Mouse (Mus musculus): ENCODE results near the gene Rhbdd3. TPM values are rescaled to one million over a fixed set of nuclear protein-coding genes. Genes with fewer than 3 reads are reported as not detected.

The Rhbdd3 gene
- 41.9 and 51.4 TPM in 2 replicates for polyA plus RNA-seq (2012; rRNA removed)

- TF ChIP-seq CTCF (IDR thresholded peaks at IDR 0.05; ENCODE audit: borderline replicate concordance, extremely low read depth, insufficient read depth, insufficient read length) (no peak), POLR2A (IDR thresholded peaks at IDR 0.05; ENCODE audit: borderline replicate concordance, extremely low read depth, insufficient read depth, insufficient read length, poor library complexity, severe bottlenecking) (peak; percentile 74; the same call in 1 of the 2 replicates)
- DNase-seq (ENCODE audit: low read depth), result peak; percentile 98
Measured at GRCm38 (mm10) chr11:5098736-5099542, at the start of gene Rhbdd3, which contains the start of gene Ewsr1. Rhbdd3 (plus strand) TSS chr11:5098926. Ewsr1 (minus strand) TSS chr11:5099266.

- no peak for DNase-seq (ENCODE audit: low read depth)
- TF ChIP-seq POLR2A (IDR thresholded peaks at IDR 0.05; ENCODE audit: borderline replicate concordance, extremely low read depth, insufficient read depth, insufficient read length, poor library complexity, severe bottlenecking), result no peak
- no peak for TF ChIP-seq CTCF (IDR thresholded peaks at IDR 0.05; ENCODE audit: borderline replicate concordance, extremely low read depth, insufficient read depth, insufficient read length)
Measured at GRCm38 (mm10) chr11:5051629-5052028, 47.1 kb upstream of the Rhbdd3 start.

- DNase-seq (ENCODE audit: low read depth), result no peak
- no peak for TF ChIP-seq POLR2A (IDR thresholded peaks at IDR 0.05; ENCODE audit: borderline replicate concordance, extremely low read depth, insufficient read depth, insufficient read length, poor library complexity, severe bottlenecking)
- no peak for TF ChIP-seq CTCF (IDR thresholded peaks at IDR 0.05; ENCODE audit: borderline replicate concordance, extremely low read depth, insufficient read depth, insufficient read length)
Measured at GRCm38 (mm10) chr11:5052200-5052854, 46.4 kb upstream of the Rhbdd3 start.

DNA sequence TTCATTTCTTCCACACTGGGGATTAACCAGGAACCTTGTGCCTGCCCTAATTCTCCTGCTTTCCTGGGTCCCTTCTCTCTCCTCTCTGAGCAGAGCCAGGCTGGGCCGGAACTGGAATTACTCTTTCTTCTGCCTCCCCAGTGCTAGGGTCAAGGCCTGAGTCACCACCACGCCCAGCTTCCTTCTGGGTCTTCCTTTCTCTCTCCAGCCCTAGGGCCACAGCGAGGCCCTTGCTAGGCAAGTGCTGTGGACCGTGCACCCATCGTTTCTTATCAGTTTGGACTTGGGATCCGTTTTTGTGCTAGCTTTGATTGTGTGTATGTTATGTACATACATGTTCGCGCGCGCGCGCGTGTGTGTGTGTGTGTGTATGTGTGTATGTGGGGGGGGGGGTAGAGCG is 44.6 kb upstream of the Rhbdd3 start:
- no peak for DNase-seq (ENCODE audit: low read depth)
- TF ChIP-seq POLR2A (IDR thresholded peaks at IDR 0.05; ENCODE audit: borderline replicate concordance, extremely low read depth, insufficient read depth, insufficient read length, poor library complexity, severe bottlenecking) (no peak), CTCF (IDR thresholded peaks at IDR 0.05; ENCODE audit: borderline replicate concordance, extremely low read depth, insufficient read depth, insufficient read length) (no peak)

DNA sequence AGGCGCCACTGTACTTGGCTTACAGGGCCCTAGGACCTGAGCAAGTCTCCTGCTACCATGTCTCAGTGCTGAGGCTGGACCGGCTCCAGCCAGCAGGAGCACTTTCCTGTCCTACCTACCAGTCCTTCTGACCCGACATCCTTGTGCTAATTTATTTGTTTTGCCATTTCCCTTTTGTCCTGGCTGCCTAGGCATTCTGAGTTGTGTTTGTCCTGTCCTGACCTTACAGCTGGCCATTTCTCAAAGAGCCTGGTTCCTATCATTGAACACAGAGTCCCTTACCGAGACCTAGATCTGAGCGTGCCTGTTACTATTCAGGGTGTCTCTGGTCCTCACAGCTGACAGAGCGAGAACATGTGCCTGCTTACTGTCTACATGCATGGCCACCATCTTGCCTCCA is 43.9 kb upstream of the Rhbdd3 start:
- TF ChIP-seq POLR2A (IDR thresholded peaks at IDR 0.05; ENCODE audit: borderline replicate concordance, extremely low read depth, insufficient read depth, insufficient read length, poor library complexity, severe bottlenecking), result no peak
- no peak for DNase-seq (ENCODE audit: low read depth)

GRCm38 (mm10) chr11:5055945-5056938 is 42.5 kb upstream of the Rhbdd3 start:
- DNase-seq (ENCODE audit: low read depth), result peak; percentile 49
- TF ChIP-seq POLR2A (IDR thresholded peaks at IDR 0.05; ENCODE audit: borderline replicate concordance, extremely low read depth, insufficient read depth, insufficient read length, poor library complexity, severe bottlenecking) (no peak), CTCF (IDR thresholded peaks at IDR 0.05; ENCODE audit: borderline replicate concordance, extremely low read depth, insufficient read depth, insufficient read length) (no peak)

- no peak for TF ChIP-seq POLR2A (IDR thresholded peaks at IDR 0.05; ENCODE audit: borderline replicate concordance, extremely low read depth, insufficient read depth, insufficient read length, poor library complexity, severe bottlenecking)
- TF ChIP-seq CTCF (IDR thresholded peaks at IDR 0.05; ENCODE audit: borderline replicate concordance, extremely low read depth, insufficient read depth, insufficient read length), result no peak
- DNase-seq (ENCODE audit: low read depth), result no peak
Measured at GRCm38 (mm10) chr11:5057064-5057463, 41.7 kb upstream of the Rhbdd3 start.

DNA sequence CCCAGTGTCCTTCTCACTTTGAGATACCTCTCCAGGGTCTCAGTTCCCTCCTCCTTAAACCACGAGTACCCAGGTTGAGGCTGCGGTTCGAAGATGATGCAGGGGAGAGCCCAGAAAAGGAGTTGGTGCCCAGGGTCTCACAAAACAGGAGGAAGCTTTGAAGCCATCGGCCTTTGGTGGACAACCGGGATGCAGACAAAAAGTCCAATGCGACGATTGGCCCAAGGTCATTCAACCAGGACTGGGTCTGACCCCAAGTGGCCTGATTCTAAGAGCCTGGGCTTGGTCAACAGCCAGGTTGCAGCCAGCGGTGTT is 41.2 kb upstream of the Rhbdd3 start:
- DNase-seq (ENCODE audit: low read depth), result no peak
- no peak for TF ChIP-seq POLR2A (IDR thresholded peaks at IDR 0.05; ENCODE audit: borderline replicate concordance, extremely low read depth, insufficient read depth, insufficient read length, poor library complexity, severe bottlenecking)
- TF ChIP-seq CTCF (IDR thresholded peaks at IDR 0.05; ENCODE audit: borderline replicate concordance, extremely low read depth, insufficient read depth, insufficient read length), result no peak

DNA sequence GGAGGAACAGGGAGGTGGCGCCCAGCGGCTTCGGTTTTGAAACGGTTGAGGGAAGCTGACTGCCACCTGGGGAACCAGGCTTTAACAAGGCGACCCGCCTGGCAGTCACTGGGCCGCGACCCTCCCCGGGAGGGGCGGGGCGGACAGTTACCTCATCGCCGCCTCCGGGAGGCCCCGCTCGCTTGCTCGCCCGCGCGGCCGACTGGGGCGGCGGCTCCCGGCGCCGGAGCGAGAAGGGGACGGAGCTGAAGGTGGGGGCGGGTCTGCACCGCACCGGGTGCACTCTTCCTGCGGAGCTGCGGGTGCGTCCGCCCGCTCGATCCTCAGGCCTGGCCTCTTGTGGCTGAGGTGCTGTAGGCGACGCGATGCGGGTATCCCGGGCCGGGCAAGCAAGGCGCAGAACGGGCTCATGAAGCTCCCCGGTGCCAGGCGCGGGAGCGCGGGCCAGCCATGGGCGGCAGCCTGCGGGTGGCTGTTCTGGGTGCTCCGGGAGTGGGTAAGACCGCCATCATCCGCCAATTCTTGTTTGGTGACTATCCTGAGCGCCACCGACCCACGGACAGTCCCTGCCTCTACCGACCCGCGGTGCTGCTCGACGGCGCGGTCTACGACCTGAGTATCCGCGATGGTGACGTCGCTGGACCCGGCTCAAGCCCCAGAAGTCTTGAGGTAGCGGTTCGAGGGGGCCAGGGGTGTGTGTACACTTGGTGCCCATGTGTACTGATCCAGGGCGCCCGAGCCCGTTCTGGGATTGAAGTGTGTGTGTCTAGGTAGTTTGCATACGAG is 40.7 kb upstream of the Rhbdd3 start, which contains the start of gene Rasl10a:
TSS of gene Rasl10a (plus strand) at position 273 of the 786 bp plus-strand sequence.
- TF ChIP-seq CTCF (IDR thresholded peaks at IDR 0.05; ENCODE audit: borderline replicate concordance, extremely low read depth, insufficient read depth, insufficient read length) (no peak), POLR2A (IDR thresholded peaks at IDR 0.05; ENCODE audit: borderline replicate concordance, extremely low read depth, insufficient read depth, insufficient read length, poor library complexity, severe bottlenecking) (no peak)
- peak; percentile 18 for DNase-seq (ENCODE audit: low read depth)

GRCm38 (mm10) chr11:5058783-5059182 is 39.9 kb upstream of the Rhbdd3 start:
- DNase-seq (ENCODE audit: low read depth), result no peak
- TF ChIP-seq CTCF (IDR thresholded peaks at IDR 0.05; ENCODE audit: borderline replicate concordance, extremely low read depth, insufficient read depth, insufficient read length) (no peak), POLR2A (IDR thresholded peaks at IDR 0.05; ENCODE audit: borderline replicate concordance, extremely low read depth, insufficient read depth, insufficient read length, poor library complexity, severe bottlenecking) (no peak)

Data from brain, embryonic 14.5 days (tissue).